12 mouse cellular contexts compared by ENCODE assay signal in genomic region chr7:90065269-90065955, GRCm38 (mm10).
"Had no signal": no experiment of that assay in that cellular context is flagged by ENCODE, and none has a peak within 500 bp of the region (broad histone marks: within the 10 kb centered on the region; RNA-seq: fewer than 3 reads in every experiment).

No protein-coding gene starts in this region.

- H3K9ac ChIP-seq: intestine, embryonic 15.5 days; limb, embryonic 12.5 days; midbrain, embryonic 13.5 days; stomach, embryonic 15.5 days had no signal

- H3K9me3 ChIP-seq: intestine, embryonic 15.5 days; limb, embryonic 12.5 days; midbrain, embryonic 13.5 days; stomach, embryonic 15.5 days had no signal

- H3K4me2 ChIP-seq: intestine, embryonic 15.5 days; limb, embryonic 12.5 days; midbrain, embryonic 13.5 days; stomach, embryonic 15.5 days had no signal

- H3K27me3 ChIP-seq: intestine, embryonic 15.5 days; limb, embryonic 12.5 days; midbrain, embryonic 13.5 days; stomach, embryonic 15.5 days had no signal

- ATAC-seq: intestine, embryonic 15.5 days; midbrain, embryonic 13.5 days had no signal

- H3K4me3 ChIP-seq: intestine, embryonic 15.5 days; layer of hippocampus, adult 2 months; limb, embryonic 12.5 days; midbrain, embryonic 13.5 days; stomach, embryonic 15.5 days had no signal

- H3K36me3 ChIP-seq: intestine, embryonic 15.5 days; limb, embryonic 12.5 days; midbrain, embryonic 13.5 days; stomach, embryonic 15.5 days had no signal

- H3K27ac ChIP-seq: intestine, embryonic 15.5 days; kidney, postnatal 0 days; layer of hippocampus, adult 2 months; limb, embryonic 12.5 days; midbrain, embryonic 13.5 days; stomach, embryonic 15.5 days had no signal

- DNase-seq: kidney, postnatal 4 days; lung, adult 18-20 months; lung, postnatal 10 days; lung, postnatal 4 days; right cerebral cortex, postnatal 14 days; thymus, adult 2 months had no signal
